Mouse (Mus musculus) lung, adult 2 months (tissue): ENCODE results near the gene Dynll1. TPM values are rescaled to one million over a fixed set of nuclear protein-coding genes. Genes with fewer than 3 reads are reported as not detected.
A peak's percentile ranks its signal among the peaks of the same experiment; 100 is the strongest.

Experiments used
- DNase-seq: peaks from one replicate; pipeline ENCODE4 v3.0.0; 2022
- H3K4me1 ChIP-seq: fragments of 200-500 bp; 2 replicates; pipeline ENCODE4 v1.6.1; 2011; ENCODE audit warnings: low read length; ENCODE audit not compliant: control insufficient read depth, insufficient read depth
- H3K4me3 ChIP-seq: fragments of 200-500 bp; replicated peaks from 2 replicates; pipeline ENCODE3; 2011; ENCODE audit warnings: low read depth, mild to moderate bottlenecking, control low read depth, low read length; ENCODE audit errors: extremely low read depth
- CTCF ChIP-seq: fragments of 200-500 bp; IDR thresholded peaks from 2 replicates; pipeline ENCODE4 v1.5.1; 2011; ENCODE audit warnings: mild to moderate bottlenecking, low read length, control low read depth; ENCODE audit not compliant: insufficient read depth
- POLR2A ChIP-seq: fragments of 200-500 bp; IDR thresholded peaks from 2 replicates; pipeline ENCODE4 v1.6.1; 2011; ENCODE audit warnings: low read depth, mild to moderate bottlenecking, control low read depth, low read length, borderline replicate concordance; ENCODE audit errors: extremely low read depth
- WGBS: fragments of 180-500 bp; shearing (Covaris S2); methylation state at CpG from one replicate; pipeline ENCODE4 v1.1.7; 2018; 5-methylcytosine and 5-hydroxymethylcytosine counted together
- polyA plus RNA-seq: library from polyadenylated mRNA; depleted of rRNA; stranded (reverse); fragments of >200 nt; gene quantifications from 2 replicates; pipeline ENCODE4 v1.2.3, GENCODE M21; 2012; rRNA removed

Gene Dynll1
- polyA plus RNA-seq: 314 and 332 TPM in 2 replicates

DNA sequence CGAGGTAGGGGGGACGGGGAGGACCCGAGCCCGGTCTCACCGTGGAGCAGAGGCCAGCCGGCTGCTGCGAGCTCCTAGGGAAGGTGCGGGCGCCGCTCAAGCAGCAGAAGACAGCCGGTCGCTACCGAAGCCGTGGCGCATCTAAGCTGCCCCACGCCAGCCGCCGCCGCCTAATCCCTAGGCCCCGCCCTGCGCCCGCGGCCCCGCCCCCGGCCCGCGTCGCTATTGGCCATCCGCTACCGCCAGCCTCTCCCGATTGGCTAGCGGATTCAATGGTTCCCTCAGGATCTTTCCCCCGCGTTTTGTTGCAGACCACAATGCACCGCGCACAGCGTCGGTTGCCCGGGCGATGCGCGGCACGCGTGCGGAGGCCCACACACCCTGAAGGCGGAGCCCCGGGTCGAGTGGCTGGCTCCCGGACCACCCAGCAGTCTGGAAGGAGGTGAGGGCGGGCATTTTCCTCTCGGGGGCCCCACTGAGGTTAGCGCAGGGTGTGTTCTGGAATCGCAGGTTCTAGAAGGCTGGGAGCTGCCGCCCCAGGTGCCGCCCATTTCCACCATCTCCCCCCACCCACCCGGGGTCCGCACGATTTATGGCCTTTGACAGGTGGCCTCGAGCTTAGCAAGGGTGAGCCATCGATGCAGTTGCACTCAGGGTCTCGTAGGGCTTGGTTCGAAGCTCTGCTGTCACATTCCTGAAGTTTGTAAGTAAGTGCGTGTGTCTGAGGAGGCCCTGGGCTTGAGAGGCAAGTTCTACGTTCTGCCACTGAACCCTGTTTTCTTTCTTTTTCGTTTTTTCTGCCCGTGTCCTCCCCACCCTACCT is at the start of gene Dynll1:
Gene Dynll1, minus strand, starts transcription at position 208 of the 823 bp plus-strand sequence.
- DNase-seq: peak; percentile 100
- TF ChIP-seq CTCF: no peak
- peak; percentile 92 for TF ChIP-seq POLR2A
- Histone ChIP-seq H3K4me1 (peaks cover 13% of the 10 kb centered on the region), H3K4me3 (peak within 1 kb of the TSS; percentile 95)
- under 1% methylated on average over 66 of the region's 66 CpGs for WGBS

- no peak for TF ChIP-seq POLR2A
- Histone ChIP-seq H3K4me1 (peaks cover 12% of the 10 kb centered on the region), H3K4me3 (peak overlapping the region; percentile 69)
- 1% methylated on average over 18 of the region's 18 CpGs for WGBS
- no peak for DNase-seq
These were observed 48.4 kb upstream of the Dynll1 start for GRCm38 (mm10) chr5:115349225-115349555.

DNA sequence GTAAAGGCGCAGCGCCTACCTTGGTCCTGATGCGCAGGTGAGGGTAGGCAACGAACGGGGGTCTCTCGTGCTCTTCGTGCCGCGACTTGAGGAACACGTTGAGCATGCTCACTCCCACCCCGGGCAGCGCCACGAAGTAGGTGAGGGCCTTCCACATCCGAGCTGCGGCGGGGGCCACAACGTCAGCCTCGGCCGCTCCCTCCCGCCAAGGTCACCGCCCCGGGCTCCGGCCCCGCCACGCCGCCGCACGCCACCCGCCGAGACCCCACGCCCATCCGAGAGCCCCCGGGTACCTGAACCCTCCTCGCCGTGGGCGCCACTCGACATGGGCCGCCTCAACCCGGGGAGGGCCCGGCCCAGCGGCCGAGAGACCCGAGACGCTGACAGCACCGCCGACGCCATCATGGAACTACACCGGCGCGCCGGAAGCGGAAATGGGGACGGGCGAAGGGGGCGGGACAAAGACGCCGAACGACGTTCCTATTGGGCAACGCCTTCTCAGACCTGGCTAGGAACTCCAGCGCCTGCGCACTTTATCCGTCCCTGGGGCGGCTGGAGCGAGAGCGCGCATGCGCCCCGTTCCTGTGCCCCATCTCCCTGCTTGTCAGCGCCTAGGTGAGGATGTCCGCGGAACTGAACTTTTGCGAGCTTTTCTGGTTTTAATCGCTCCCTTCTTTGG is 47.9 kb upstream of the Dynll1 start, which contains the start of gene Cox6a1:
Gene Cox6a1, minus strand, starts transcription at position 436 of the 679 bp plus-strand sequence.
- TF ChIP-seq POLR2A (peak; percentile 84), CTCF (0 out of 2 replicates have a peak, but pooled peaks have one; percentile 3)
- WGBS: 1% methylated on average over 74 of the region's 74 CpGs
- Histone ChIP-seq H3K4me3 (peak within 1 kb of the TSS; percentile 87), H3K4me1 (peaks cover 12% of the 10 kb centered on the region)
- peak; percentile 97 for DNase-seq

DNA sequence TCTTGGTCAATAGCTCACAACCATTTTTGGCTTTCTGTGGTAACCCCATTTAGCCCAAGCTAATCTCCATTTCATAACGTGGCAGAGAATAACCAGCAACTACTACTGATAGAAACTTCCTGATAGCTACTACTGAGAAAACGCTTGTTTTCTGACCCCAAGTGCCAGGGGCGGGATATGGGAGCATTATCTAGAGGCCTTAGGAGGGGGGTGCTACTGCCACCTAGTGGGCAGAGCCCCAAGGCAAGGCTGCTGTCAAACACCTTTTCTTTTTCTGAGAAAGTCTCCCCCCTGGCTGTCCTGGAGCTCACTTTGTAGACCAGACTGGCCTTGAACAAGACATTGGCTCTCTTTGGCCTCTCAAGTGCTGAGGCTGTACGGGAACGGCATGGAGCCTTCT is 46.8 kb upstream of the Dynll1 start:
- H3K4me3 ChIP-seq: peak overlapping the region; percentile 60
- 0% methylated on average over 5 of the region's 5 CpGs for WGBS
- peaks cover 12% of the 10 kb centered on the region for H3K4me1 ChIP-seq
- TF ChIP-seq CTCF: peak; percentile 84
- no peak for TF ChIP-seq POLR2A
- DNase-seq: peak; percentile 76

GRCm38 (mm10) chr5:115341314-115342165 is 40.7 kb upstream of the Dynll1 start:
- WGBS: 8% methylated on average over 36 of the region's 36 CpGs
- TF ChIP-seq POLR2A: no peak
- TF ChIP-seq CTCF: no peak
- H3K4me1 ChIP-seq: peaks cover 4% of the 10 kb centered on the region
- peak overlapping the region; percentile 89 for H3K4me3 ChIP-seq
- DNase-seq: no peak

GRCm38 (mm10) chr5:115340577-115341313 is 39.9 kb upstream of the Dynll1 start, which contains the start of the genes Gatc and Triap1:
Gene Gatc (minus strand): TSS chr5:115341178.
Gene Triap1 (plus strand): TSS chr5:115341225.
- no peak for TF ChIP-seq CTCF
- peak; percentile 89; the same call in 1 of the 2 replicates for TF ChIP-seq POLR2A
- peaks cover 4% of the 10 kb centered on the region for H3K4me1 ChIP-seq
- peak within 1 kb of the TSS; percentile 89 for H3K4me3 ChIP-seq
- under 1% methylated on average over 62 of the region's 62 CpGs for WGBS
- DNase-seq: peak; percentile 88

DNA sequence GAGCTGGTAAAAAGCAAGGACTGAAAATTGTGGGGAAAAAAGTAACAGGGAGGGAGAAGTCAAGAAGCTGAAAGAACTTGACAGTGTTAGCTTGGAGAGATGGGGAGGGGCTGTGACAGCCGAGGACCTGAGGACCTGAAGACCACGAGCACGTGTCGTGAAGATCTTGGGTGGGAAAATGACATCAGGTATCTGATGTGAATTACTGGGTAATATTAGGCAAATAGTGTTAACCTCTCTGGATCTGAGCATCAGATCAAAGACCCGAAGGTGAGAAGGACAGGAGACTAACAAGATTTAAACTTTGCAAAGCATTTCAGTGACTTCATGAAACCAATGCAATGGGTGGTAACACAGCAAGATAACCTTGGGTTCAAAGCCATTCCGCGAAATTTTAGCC is 39.2 kb upstream of the Dynll1 start:
- H3K4me3 ChIP-seq: no peak overlapping the region
- 13% methylated on average over 7 of the region's 7 CpGs for WGBS
- H3K4me1 ChIP-seq: peaks cover 4% of the 10 kb centered on the region
- TF ChIP-seq POLR2A (no peak), CTCF (no peak)
- no peak for DNase-seq

- WGBS: 49% methylated on average over 3 of the region's 3 CpGs
- H3K4me3 ChIP-seq: no peak overlapping the region
These were observed 32.8 kb upstream of the Dynll1 start for GRCm38 (mm10) chr5:115333626-115334025.

More at GRCm38 (mm10) chr5:115333626-115334025, 32.8 kb upstream of the Dynll1 start:
- H3K4me1 ChIP-seq: no peaks in the 10 kb centered on the region; the same call in 1 of the 2 replicates
- DNase-seq: no peak
- TF ChIP-seq CTCF: no peak
- no peak for TF ChIP-seq POLR2A
